Mouse (Mus musculus) heart, postnatal 0 days (tissue): ENCODE results near the gene Tlk1. TPM values are rescaled to one million over a fixed set of nuclear protein-coding genes. Genes with fewer than 3 reads are reported as not detected.

ENCODE experiments used
- ATAC-seq: fragments of 200-750 bp; cut with Nextera tagmentation; 2 replicates; pipeline ENCODE4 v1.8.0; 2017; ENCODE audit warnings: low read depth, moderate number of reproducible peaks, moderate library complexity; ENCODE audit not compliant: insufficient read depth
- DNase-seq: peaks from one replicate; pipeline ENCODE4 v3.0.0-alpha.2; 2016; ENCODE audit warnings: low spot score
- H3K27ac ChIP-seq: fragments of 300-500 bp; sonication (generic); 2 replicates; pipeline ENCODE4 v1.5.1; 2014; ENCODE audit warnings: low read depth, mild to moderate bottlenecking
- H3K27me3 ChIP-seq: fragments of 300-500 bp; sonication (generic); 2 replicates; pipeline ENCODE4 v1.6.1; 2014; ENCODE audit warnings: low read length, mixed read lengths; ENCODE audit not compliant: control insufficient read depth, insufficient read depth
- H3K36me3 ChIP-seq: fragments of 300-500 bp; sonication (generic); replicated peaks from 2 replicates; pipeline ENCODE4 v1.6.1; 2014; ENCODE audit warnings: low read length, mixed read lengths; ENCODE audit not compliant: control insufficient read depth, insufficient read depth
- H3K4me1 ChIP-seq: fragments of 300-500 bp; sonication (generic); 2 replicates; pipeline ENCODE4 v1.6.1; 2014; ENCODE audit warnings: antibody characterized with exemption; ENCODE audit not compliant: control insufficient read depth, insufficient read depth
- H3K4me2 ChIP-seq: fragments of 300-500 bp; sonication (generic); 2 replicates; pipeline ENCODE4 v1.6.1; 2014; ENCODE audit warnings: low read depth, mild to moderate bottlenecking, low read length, moderate library complexity
- H3K4me3 ChIP-seq: fragments of 300-500 bp; sonication (generic); 2 replicates; pipeline ENCODE4 v1.5.1; 2014; ENCODE audit warnings: low read depth, low read length
- H3K9ac ChIP-seq: fragments of 300-500 bp; sonication (generic); replicated peaks from 2 replicates; pipeline ENCODE4 v1.6.1; 2014; ENCODE audit warnings: low read depth, low read length, mixed read lengths
- H3K9me3 ChIP-seq: fragments of 300-500 bp; sonication (generic); replicated peaks from 2 replicates; pipeline ENCODE4 v1.6.1; 2016; ENCODE audit warnings: low read length; ENCODE audit not compliant: control insufficient read depth
- CTCF ChIP-seq: IDR thresholded peaks from 2 replicates; pipeline ENCODE4 v1.5.1; 2016; ENCODE audit warnings: antibody characterized with exemption, control low read depth, low read depth
- EP300 ChIP-seq: IDR thresholded peaks from 2 replicates; pipeline ENCODE4 v1.6.1; 2016; ENCODE audit warnings: antibody characterized with exemption, low read depth
- WGBS: fragments of 180-500 bp; shearing (Covaris S2); extraction: QIAGEN DNeasy Blood & Tissue Kit; methylation state at CpG from one replicate; pipeline ENCODE4 v1.1.7; 2014; 5-methylcytosine and 5-hydroxymethylcytosine counted together
- polyA plus RNA-seq: library from polyadenylated mRNA; unstranded; fragments of >200 nt; fragmentation: Nextera tagmentation; extraction: Ambion mirVana; gene quantifications from 2 replicates; pipeline ENCODE4 v1.2.1, GENCODE M21; 2015
- total RNA-seq: library from RNA; depleted of rRNA; stranded (reverse); fragments of >200 nt; gene quantifications from 2 replicates; pipeline ENCODE4 v1.2.3, GENCODE M21; 2014; ENCODE audit warnings: low replicate concordance

The Tlk1 gene
- total and polyA plus RNA-seq, 2 experiments from 2014 or later, result 17.9 to 32.6 TPM

DNA sequence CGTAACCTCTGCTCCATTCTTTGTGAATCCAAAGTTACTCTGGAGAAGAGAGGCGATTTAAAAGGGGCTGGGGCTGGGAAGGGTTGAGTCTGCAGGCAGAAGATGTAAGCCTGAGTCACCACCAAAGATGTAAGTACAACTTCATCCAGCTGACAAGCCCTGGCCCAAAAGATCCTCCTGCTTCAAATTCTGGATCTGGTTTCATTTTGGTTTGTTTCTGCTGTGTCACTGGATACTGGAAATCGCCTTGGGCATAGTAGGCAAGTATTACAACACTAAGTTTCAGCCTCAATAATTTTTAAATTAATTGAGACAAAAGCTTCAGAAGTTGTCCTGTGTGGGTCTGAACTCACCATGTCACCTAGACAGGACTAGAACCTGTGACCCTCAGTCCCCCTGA lies 43.6 kb upstream of the Tlk1 start:
- 84% methylated on average over 3 of the region's 3 CpGs for WGBS
- Histone ChIP-seq H3K4me1 (no peaks in the 10 kb centered on the region), H3K9ac (no peak overlapping the region), H3K9me3 (no peaks in the 10 kb centered on the region; the same call in 1 of the 2 replicates), H3K4me2 (no peak overlapping the region), H3K4me3 (no peak overlapping the region), H3K27ac (no peak overlapping the region), H3K27me3 (no peaks in the 10 kb centered on the region), H3K36me3 (no peaks in the 10 kb centered on the region)
- DNase-seq (no peak), ATAC-seq (no peak)
- TF ChIP-seq CTCF, result no peak
- TF ChIP-seq EP300, result no peak

DNA sequence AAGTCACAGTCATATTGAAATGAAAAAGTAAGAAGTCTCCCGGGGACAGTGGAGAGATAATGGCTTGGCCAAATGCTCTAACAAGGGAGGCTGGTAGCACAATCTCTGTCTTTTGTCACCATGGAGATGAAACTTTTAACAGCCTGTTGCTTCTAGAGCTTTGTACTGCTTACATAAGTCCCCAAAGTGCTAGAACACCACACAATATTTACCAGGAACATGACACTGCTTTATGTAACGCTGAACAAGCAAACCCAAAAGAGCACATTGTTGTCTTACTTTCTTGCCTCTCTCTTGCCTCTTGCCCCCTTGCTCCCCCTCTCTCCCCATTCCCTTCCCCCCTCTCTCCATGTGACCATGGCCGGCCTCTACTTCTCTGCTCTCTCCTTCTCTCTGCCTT lies 41.7 kb upstream of the Tlk1 start:
- H3K4me3 ChIP-seq, result no peak overlapping the region
- DNase-seq, result no peak
- no peak overlapping the region for H3K4me2 ChIP-seq
- H3K27me3 ChIP-seq, result no peaks in the 10 kb centered on the region
- no peaks in the 10 kb centered on the region for H3K4me1 ChIP-seq
- 74% methylated on average over 3 of the region's 3 CpGs for WGBS
- no peaks in the 10 kb centered on the region for H3K36me3 ChIP-seq
- no peaks in the 10 kb centered on the region; the same call in 1 of the 2 replicates for H3K9me3 ChIP-seq
- no peak for TF ChIP-seq CTCF
- H3K27ac ChIP-seq, result no peak overlapping the region
- H3K9ac ChIP-seq, result no peak overlapping the region
- no peak for ATAC-seq

DNA sequence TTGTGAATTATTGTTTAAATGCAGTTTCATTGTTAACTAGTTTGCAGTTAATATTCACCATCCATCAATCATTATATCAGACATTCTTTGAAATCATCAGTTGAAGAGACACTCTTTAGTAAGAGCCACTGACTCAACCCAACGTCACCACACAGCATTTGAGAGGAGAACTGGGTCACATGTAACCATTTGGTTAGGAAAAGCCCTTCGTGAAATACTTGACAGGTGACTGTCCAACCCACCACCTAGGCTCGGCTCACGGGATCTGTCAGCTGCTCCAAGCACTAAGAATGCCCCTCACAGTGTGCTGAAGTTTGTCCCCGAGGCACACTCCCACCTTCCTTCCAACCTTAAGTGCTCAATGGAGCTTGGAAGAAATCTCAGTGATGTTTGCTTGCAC lies 37.4 kb upstream of the Tlk1 start:
- ATAC-seq (no peak), DNase-seq (no peak)
- Histone ChIP-seq H3K4me2 (no peak overlapping the region), H3K4me3 (no peak overlapping the region), H3K27me3 (no peaks in the 10 kb centered on the region), H3K36me3 (no peaks in the 10 kb centered on the region), H3K27ac (no peak overlapping the region), H3K9ac (no peak overlapping the region), H3K4me1 (no peaks in the 10 kb centered on the region), H3K9me3 (no peaks in the 10 kb centered on the region; the same call in 1 of the 2 replicates)
- no peak for TF ChIP-seq EP300
- TF ChIP-seq CTCF, result no peak
- 69% methylated on average over 5 of the region's 5 CpGs for WGBS

DNA sequence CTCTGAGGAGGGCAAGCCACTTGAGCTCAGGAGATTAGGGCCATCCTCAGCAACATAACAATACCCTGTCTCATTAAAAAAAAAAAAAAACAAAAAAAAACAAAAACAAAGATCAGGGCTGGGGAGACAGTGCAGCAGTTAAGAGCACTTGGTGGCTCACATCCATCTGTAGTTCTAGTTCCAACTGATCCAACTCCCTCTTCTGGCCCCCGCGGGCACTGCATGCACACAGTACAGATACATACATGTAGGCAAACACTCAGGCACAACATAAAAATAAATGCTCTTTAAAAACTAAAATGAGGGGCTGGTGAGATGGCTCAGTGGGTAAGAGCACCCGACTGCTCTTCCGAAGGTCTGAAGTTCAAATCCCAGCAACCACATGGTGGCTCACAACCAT lies 34.2 kb upstream of the Tlk1 start:
- DNase-seq, result no peak

DNA sequence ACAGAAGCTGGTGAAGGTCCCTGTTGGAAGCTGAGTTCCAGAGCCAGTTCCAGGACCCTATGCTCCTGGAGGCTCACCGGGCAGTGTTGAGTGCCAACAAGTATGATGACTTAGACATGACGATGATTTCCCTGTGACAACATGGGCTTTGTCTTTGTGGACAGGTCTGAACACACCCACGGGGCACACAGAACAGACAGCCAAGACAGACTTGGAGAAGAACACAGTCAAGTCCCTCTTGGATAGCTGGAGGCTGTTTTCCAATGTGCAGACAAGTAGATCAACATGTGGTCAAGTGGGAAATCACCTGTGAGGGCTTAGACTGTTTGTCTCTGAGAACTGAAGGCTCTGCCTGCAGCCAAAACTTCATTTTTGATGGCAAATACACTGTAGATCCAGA lies 31.4 kb upstream of the Tlk1 start:
- no peaks in the 10 kb centered on the region for H3K4me1 ChIP-seq

More for the DNA sequence above, 34.2 kb upstream of the Tlk1 start:
- WGBS, result 97% methylated on average over 4 of the region's 4 CpGs
- no peak overlapping the region for H3K9ac ChIP-seq
- H3K4me1 ChIP-seq, result no peaks in the 10 kb centered on the region
- no peak for TF ChIP-seq EP300
- H3K36me3 ChIP-seq, result no peaks in the 10 kb centered on the region
- H3K4me3 ChIP-seq, result no peak overlapping the region
- H3K4me2 ChIP-seq, result no peak overlapping the region
- no peaks in the 10 kb centered on the region for H3K9me3 ChIP-seq
- H3K27ac ChIP-seq, result no peak overlapping the region
- ATAC-seq, result no peak
- H3K27me3 ChIP-seq, result no peaks in the 10 kb centered on the region

DNA sequence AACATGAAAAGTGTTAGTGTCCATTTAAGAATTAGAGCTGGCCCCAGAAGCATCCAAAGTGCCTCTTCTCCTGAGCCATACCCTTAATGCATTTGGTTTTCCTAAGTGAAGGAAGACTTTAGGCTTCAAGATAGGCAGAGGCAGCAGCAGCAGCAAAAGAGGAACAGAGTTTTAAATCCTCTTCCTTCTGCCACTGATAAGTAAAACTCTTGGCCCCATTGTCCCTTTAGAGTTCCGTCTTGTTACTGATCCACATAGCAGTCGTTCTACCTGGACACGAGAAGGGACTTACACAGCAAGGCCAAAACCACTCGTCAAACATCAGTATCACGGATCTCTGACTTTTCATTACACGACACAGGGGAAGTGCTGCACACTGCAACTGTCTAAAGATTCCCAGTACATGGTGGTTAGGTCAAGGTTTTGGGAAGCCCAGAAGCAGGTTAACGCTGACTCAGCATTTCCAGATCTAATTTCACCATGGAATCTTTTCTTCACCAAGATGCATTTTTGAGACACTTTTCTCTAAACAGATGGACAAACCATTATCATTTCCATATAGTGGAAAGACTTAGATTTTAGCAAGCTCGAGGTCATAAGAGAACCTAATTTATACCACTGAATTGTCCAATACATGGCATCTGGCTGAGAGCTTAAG lies 28.8 kb upstream of the Tlk1 start:
- Histone ChIP-seq H3K9ac (no peak overlapping the region), H3K9me3 (no peaks in the 10 kb centered on the region), H3K4me3 (no peak overlapping the region), H3K27ac (no peak overlapping the region), H3K36me3 (no peaks in the 10 kb centered on the region), H3K27me3 (no peaks in the 10 kb centered on the region), H3K4me1 (no peaks in the 10 kb centered on the region), H3K4me2 (no peak overlapping the region)
- TF ChIP-seq EP300, result no peak
- TF ChIP-seq CTCF, result no peak
- ATAC-seq, result no peak
- DNase-seq, result no peak
- 81% methylated on average over 8 of the region's 8 CpGs for WGBS

More for the DNA sequence above, 31.4 kb upstream of the Tlk1 start:
- WGBS, result 82% methylated on average over 3 of the region's 3 CpGs
- no peak for DNase-seq
- H3K27me3 ChIP-seq, result no peaks in the 10 kb centered on the region
- no peak for ATAC-seq
- H3K36me3 ChIP-seq, result no peaks in the 10 kb centered on the region
- TF ChIP-seq EP300 (no peak), CTCF (no peak)
- H3K27ac ChIP-seq, result no peak overlapping the region
- no peak overlapping the region for H3K4me2 ChIP-seq
- H3K9me3 ChIP-seq, result no peaks in the 10 kb centered on the region
- H3K9ac ChIP-seq, result no peak overlapping the region
- no peak overlapping the region for H3K4me3 ChIP-seq
